Mouse (Mus musculus) limb, embryonic 14.5 days (tissue): Measurements from ENCODE around the gene Cbx3. TPM values are rescaled to one million over a fixed set of nuclear protein-coding genes. Genes with fewer than 3 reads are reported as not detected.
"Not testable (repeated sequence)": the region's sequence is repeated elsewhere in the genome, so short reads cannot be mapped to it uniquely, and the experiment has no call there.

Experiments used
- ATAC-seq: fragments of 200-750 bp; cut with Nextera tagmentation; 2 replicates; pipeline ENCODE4 v1.8.0; 2017; ENCODE audit warnings: low read depth, moderate number of reproducible peaks, moderate TSS enrichment; ENCODE audit not compliant: low FRiP score
- DNase-seq: peaks from one replicate; pipeline ENCODE4 v3.0.0-alpha.2; 2015; ENCODE audit warnings: low spot score
- H3K27ac ChIP-seq: fragments of 300-500 bp; sonication (generic); replicated peaks from 2 replicates; pipeline ENCODE4 v1.5.1; 2014; ENCODE audit warnings: low read depth, mild to moderate bottlenecking, low read length, moderate library complexity, mixed read lengths
- H3K27me3 ChIP-seq: fragments of 300-500 bp; sonication (generic); 2 replicates; pipeline ENCODE4 v1.6.1; 2014; ENCODE audit warnings: low read length, mixed read lengths; ENCODE audit not compliant: control insufficient read depth, insufficient read depth
- H3K36me3 ChIP-seq: fragments of 300-500 bp; sonication (generic); 2 replicates; pipeline ENCODE4 v1.6.1; 2014; ENCODE audit warnings: mild to moderate bottlenecking, low read length, moderate library complexity, mixed read lengths; ENCODE audit not compliant: control insufficient read depth, insufficient read depth
- H3K4me1 ChIP-seq: fragments of 300-500 bp; sonication (generic); 2 replicates; pipeline ENCODE4 v1.6.1; 2014; ENCODE audit warnings: antibody characterized with exemption, low read length, mixed read lengths; ENCODE audit not compliant: control insufficient read depth, insufficient read depth
- H3K4me2 ChIP-seq: fragments of 300-500 bp; sonication (generic); replicated peaks from 2 replicates; pipeline ENCODE4 v1.6.1; 2014; ENCODE audit warnings: low read depth, mild to moderate bottlenecking, low read length, moderate library complexity; ENCODE audit not compliant: severe bottlenecking
- H3K4me3 ChIP-seq: fragments of 300-500 bp; sonication (generic); replicated peaks from 2 replicates; pipeline ENCODE4 v1.5.1; 2014; ENCODE audit warnings: low read length
- H3K9ac ChIP-seq: fragments of 300-500 bp; sonication (generic); 2 replicates; pipeline ENCODE4 v1.6.1; 2014; ENCODE audit warnings: mild to moderate bottlenecking, low read depth, low read length, moderate library complexity; ENCODE audit not compliant: severe bottlenecking
- H3K9me3 ChIP-seq: fragments of 300-500 bp; sonication (generic); 2 replicates; pipeline ENCODE4 v1.6.1; 2016; ENCODE audit warnings: low read length; ENCODE audit not compliant: control insufficient read depth
- POLR2A ChIP-seq: fragments of 200-500 bp; IDR thresholded peaks from 2 replicates; pipeline ENCODE4 v1.8.0; 2012; ENCODE audit warnings: inconsistent platforms, mild to moderate bottlenecking, moderate library complexity, borderline replicate concordance; ENCODE audit not compliant: insufficient read depth, insufficient read length; ENCODE audit errors: extremely low read depth
- WGBS: fragments of 180-500 bp; shearing (Covaris S2); extraction: QIAGEN DNeasy Blood & Tissue Kit; methylation state at CpG from one replicate; pipeline ENCODE4 v1.1.7; 2014; 5-methylcytosine and 5-hydroxymethylcytosine counted together
- polyA plus RNA-seq, 2 experiments: library from polyadenylated mRNA; depleted of rRNA in 1 of 2; stranded (reverse) in 1 of 2; unstranded in 1 of 2; fragments of >200 nt; fragmentation: Nextera tagmentation in 1 of 2; extraction: Ambion mirVana in 1 of 2; gene quantifications; 2 replicates each; pipeline versions ENCODE4 v1.2.1 to v1.2.3; 2012 to 2014

Gene Cbx3
- polyA plus RNA-seq, 2 experiments, result 120 to 444 TPM

DNA sequence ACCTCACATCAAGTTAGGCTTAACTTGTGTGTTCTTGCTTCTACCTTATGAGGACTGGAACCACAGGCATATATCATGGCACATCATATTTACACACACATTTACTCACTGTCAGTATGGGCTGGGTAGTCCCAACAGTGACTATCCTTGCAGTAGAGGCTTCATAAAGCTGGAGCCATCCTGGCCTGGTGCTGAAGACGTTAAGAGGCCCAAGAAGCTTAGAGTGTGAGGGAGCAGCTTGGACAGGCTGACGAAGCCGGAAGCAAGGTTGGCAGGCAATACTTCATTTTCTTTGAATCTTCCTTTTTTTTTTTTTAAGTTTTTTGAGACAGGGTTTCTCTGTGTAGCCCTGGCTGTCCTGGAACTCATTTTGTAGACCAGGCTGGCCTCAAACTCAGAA lies 13.7 kb downstream of the Cbx3 start:
- no peak for ATAC-seq
- no peak overlapping the region for H3K4me3 ChIP-seq
- peaks cover 46% of the 10 kb centered on the region for H3K36me3 ChIP-seq
- no peak for DNase-seq
- no peaks in the 10 kb centered on the region for H3K9me3 ChIP-seq
- no peaks in the 10 kb centered on the region for H3K27me3 ChIP-seq
- H3K4me1 ChIP-seq, result no peaks in the 10 kb centered on the region
- no peak for TF ChIP-seq POLR2A
- WGBS, result 96% methylated on average over 3 of the region's 3 CpGs
- H3K27ac ChIP-seq, result no peak overlapping the region
- no peak overlapping the region for H3K9ac ChIP-seq
- no peak overlapping the region for H3K4me2 ChIP-seq

GRCm38 (mm10) chr6:51484556-51484955 lies 14.4 kb downstream of the Cbx3 start:
- not testable (repeated sequence) for H3K27ac ChIP-seq, H3K9ac ChIP-seq, H3K27me3 ChIP-seq, DNase-seq, H3K4me1 ChIP-seq, H3K4me2 ChIP-seq, H3K9me3 ChIP-seq, ATAC-seq, H3K4me3 ChIP-seq
- 85% methylated on average over 8 of the region's 8 CpGs for WGBS
- peaks cover 39% of the 10 kb centered on the region for H3K36me3 ChIP-seq

GRCm38 (mm10) chr6:51485646-51486045 lies 15.5 kb downstream of the Cbx3 start:
- no peak overlapping the region for H3K9ac ChIP-seq
- no peak overlapping the region for H3K4me2 ChIP-seq
- H3K27me3 ChIP-seq, result no peaks in the 10 kb centered on the region
- DNase-seq, result no peak
- no peak for ATAC-seq
- H3K4me3 ChIP-seq, result no peak overlapping the region
- peaks cover 6% of the 10 kb centered on the region; the same call in 1 of the 2 replicates for H3K4me1 ChIP-seq
- TF ChIP-seq POLR2A, result no peak
- H3K27ac ChIP-seq, result no peak overlapping the region
- peaks cover 28% of the 10 kb centered on the region for H3K36me3 ChIP-seq
- no peaks in the 10 kb centered on the region for H3K9me3 ChIP-seq
- 58% methylated on average over 2 of the region's 2 CpGs for WGBS

DNA sequence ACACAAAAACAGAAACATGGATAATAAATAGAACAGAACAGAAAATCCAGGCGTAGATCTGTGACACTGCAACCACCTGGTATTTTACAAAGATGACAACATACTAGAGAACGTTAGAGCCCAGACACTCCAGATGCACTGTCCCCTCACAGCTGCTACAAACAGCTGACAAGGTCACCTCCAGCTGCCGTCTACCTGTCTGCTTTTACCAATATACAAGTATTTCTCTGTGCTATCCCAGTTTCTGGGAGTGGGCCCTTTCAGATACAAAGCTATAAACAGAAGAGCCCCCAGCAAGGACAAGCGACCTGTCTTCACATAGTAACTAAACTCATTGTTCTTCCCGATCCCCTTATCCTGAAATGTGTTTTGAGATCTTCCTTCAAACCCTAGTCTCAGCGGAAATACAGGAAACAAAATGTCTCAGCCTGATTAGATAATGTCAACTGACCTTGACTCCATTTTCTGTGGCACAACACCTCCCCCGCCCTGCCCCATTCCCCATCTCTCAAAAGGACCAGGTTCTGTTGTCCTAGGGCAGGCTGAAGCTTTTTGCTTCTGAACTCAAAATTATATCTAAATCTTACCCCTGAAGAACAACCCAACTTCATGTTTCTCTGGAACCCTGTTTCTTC lies 16.0 kb downstream of the Cbx3 start:
- ATAC-seq, result no peak
- TF ChIP-seq POLR2A, result no peak
- Histone ChIP-seq H3K4me1 (peaks cover 6% of the 10 kb centered on the region; the same call in 1 of the 2 replicates), H3K36me3 (peaks cover 23% of the 10 kb centered on the region), H3K9ac (no peak overlapping the region), H3K4me2 (no peak overlapping the region), H3K4me3 (no peak overlapping the region), H3K27ac (no peak overlapping the region), H3K9me3 (no peaks in the 10 kb centered on the region), H3K27me3 (no peaks in the 10 kb centered on the region)
- DNase-seq, result no peak
- 59% methylated on average over 7 of the region's 7 CpGs for WGBS

DNA sequence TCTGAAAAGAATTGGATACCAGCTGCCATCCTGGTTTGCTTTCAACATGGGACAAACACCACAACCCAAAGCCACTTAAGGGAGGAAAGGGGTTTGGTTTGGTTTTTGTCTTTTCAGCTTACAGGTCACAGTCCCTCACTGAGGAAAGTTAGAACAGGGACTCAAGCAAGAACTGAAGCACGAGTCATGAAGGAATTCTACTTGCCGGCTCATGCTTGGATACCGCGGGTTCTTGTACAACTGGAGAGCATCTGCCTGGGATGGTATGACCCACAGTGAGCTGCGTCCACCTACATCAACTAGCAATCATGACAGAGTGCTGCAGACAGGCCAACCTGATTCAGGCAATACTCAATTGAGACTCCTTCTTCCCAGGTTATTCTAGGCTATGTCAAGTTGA lies 16.6 kb downstream of the Cbx3 start:
- peaks cover 17% of the 10 kb centered on the region for H3K36me3 ChIP-seq
- H3K4me3 ChIP-seq, result no peak overlapping the region
- peaks cover 6% of the 10 kb centered on the region; the same call in 1 of the 2 replicates for H3K4me1 ChIP-seq
- no peaks in the 10 kb centered on the region for H3K9me3 ChIP-seq
- no peak overlapping the region for H3K4me2 ChIP-seq
- ATAC-seq (no peak), DNase-seq (no peak)
- no peak for TF ChIP-seq POLR2A
- no peak overlapping the region for H3K27ac ChIP-seq
- H3K9ac ChIP-seq, result no peak overlapping the region
- 89% methylated on average over 5 of the region's 5 CpGs for WGBS
- H3K27me3 ChIP-seq, result no peaks in the 10 kb centered on the region
